ENCODE assay signal across 29 mouse cellular contexts in genomic region chr1:20634856-20635255, GRCm38 (mm10). TPM values are rescaled to one million over a fixed set of nuclear protein-coding genes. Genes with fewer than 3 reads are reported as not detected.
"Had no signal": no experiment of that assay in that cellular context is flagged by ENCODE, and none has a peak within 500 bp of the region (broad histone marks: within the 10 kb centered on the region; RNA-seq: fewer than 3 reads in every experiment).

No protein-coding gene starts in this region.

- H3K9ac ChIP-seq: heart, embryonic 12.5 days; hindbrain, embryonic 13.5 days; hindbrain, embryonic 15.5 days; intestine, embryonic 15.5 days; limb, embryonic 12.5 days; liver, embryonic 13.5 days; liver, embryonic 15.5 days; liver, postnatal 0 days had no signal

- H3K4me1 ChIP-seq: heart, embryonic 10.5 days; heart, embryonic 12.5 days; hindbrain, embryonic 13.5 days; hindbrain, embryonic 15.5 days; intestine, embryonic 15.5 days; limb, embryonic 10.5 days; limb, embryonic 12.5 days; liver, embryonic 13.5 days; liver, embryonic 15.5 days had no signal

- H3K4me2 ChIP-seq: heart, embryonic 12.5 days; hindbrain, embryonic 13.5 days; hindbrain, embryonic 15.5 days; intestine, embryonic 15.5 days; limb, embryonic 12.5 days; liver, embryonic 11.5 days; liver, embryonic 13.5 days; liver, embryonic 15.5 days had no signal

- H3K9me3 ChIP-seq: heart, embryonic 10.5 days; hindbrain, embryonic 13.5 days; hindbrain, embryonic 15.5 days; intestine, embryonic 15.5 days; limb, embryonic 10.5 days; limb, embryonic 12.5 days; liver, embryonic 13.5 days; liver, embryonic 15.5 days had no signal

- H3K4me3 ChIP-seq: heart, embryonic 10.5 days; heart, embryonic 12.5 days; hindbrain, embryonic 13.5 days; hindbrain, embryonic 15.5 days; intestine, embryonic 15.5 days; layer of hippocampus, adult 2 months; left cerebral cortex, adult 2 months; limb, embryonic 10.5 days; limb, embryonic 12.5 days; liver, embryonic 13.5 days; liver, embryonic 15.5 days had no signal

- ATAC-seq: inflammation-experienced regulatory T-cells, adult 6 months; intestine, embryonic 15.5 days; intestine, postnatal 0 days; liver, postnatal 0 days had no signal

- H3K27me3 ChIP-seq: heart, embryonic 12.5 days; hindbrain, embryonic 13.5 days; hindbrain, embryonic 15.5 days; intestine, embryonic 15.5 days; limb, embryonic 12.5 days; liver, embryonic 13.5 days; liver, embryonic 15.5 days had no signal

- DNase-seq: heart, adult 18-20 months; heart, postnatal 10 days; kidney, adult 18-20 months; kidney, adult 8-10 months; kidney, postnatal 10 days; kidney, postnatal 25 days; kidney, postnatal 4 days; liver; liver, embryonic 13.5 days; liver, postnatal 0 days had no signal

- H3K27ac ChIP-seq: heart, embryonic 10.5 days; hindbrain, embryonic 13.5 days; hindbrain, embryonic 15.5 days; intestine, embryonic 15.5 days; layer of hippocampus, adult 2 months; left cerebral cortex, adult 2 months; limb, embryonic 10.5 days; limb, embryonic 12.5 days; liver, embryonic 13.5 days; liver, embryonic 15.5 days had no signal

- H3K36me3 ChIP-seq: heart, embryonic 10.5 days; heart, embryonic 12.5 days; hindbrain, embryonic 13.5 days; hindbrain, embryonic 15.5 days; intestine, embryonic 15.5 days; limb, embryonic 10.5 days; limb, embryonic 12.5 days; liver, embryonic 13.5 days; liver, embryonic 15.5 days had no signal

RNA-seq across cellular contexts. Expression of gene Pkhd1, which starts 17.0 kb away (rescaled TPM):
- total RNA-seq: granulocyte monocyte progenitor cell, adult 5-6 weeks; heart, adult 18-20 months; heart, adult 8-10 months; heart, postnatal 10 days; heart, postnatal 25 days; hematopoietic stem cell, adult 5-6 weeks had no signal
- polyA plus RNA-seq: heart, embryonic 12.5 days; heart, embryonic 14.5 days; heart, embryonic 16.5 days; hindbrain, embryonic 13.5 days; inflammation-experienced regulatory T-cells, adult 6 months had no signal
